Mouse (Mus musculus) hindbrain, embryonic 15.5 days (tissue): Measurements from ENCODE around the gene Cep164. TPM values are rescaled to one million over a fixed set of nuclear protein-coding genes. Genes with fewer than 3 reads are reported as not detected.
"Not testable (repeated sequence)": the region's sequence is repeated elsewhere in the genome, so short reads cannot be mapped to it uniquely, and the experiment has no call there.

Experiments
- ATAC-seq: fragments of 200-750 bp; cut with Nextera tagmentation; 2 replicates; pipeline ENCODE4 v1.8.0; 2017; ENCODE audit warnings: low read depth, moderate number of reproducible peaks, moderate TSS enrichment; ENCODE audit not compliant: low FRiP score
- H3K27ac ChIP-seq: fragments of 300-500 bp; sonication (generic); replicated peaks from 2 replicates; pipeline ENCODE4 v1.5.1; 2015; ENCODE audit warnings: mild to moderate bottlenecking, inconsistent platforms
- H3K27me3 ChIP-seq: fragments of 300-500 bp; sonication (generic); 2 replicates; pipeline ENCODE4 v1.6.1; 2015; ENCODE audit warnings: control low read depth, inconsistent platforms
- H3K36me3 ChIP-seq: fragments of 300-500 bp; sonication (generic); 2 replicates; pipeline ENCODE4 v1.6.1; 2015; ENCODE audit warnings: control low read depth, inconsistent platforms
- H3K4me1 ChIP-seq: fragments of 300-500 bp; sonication (generic); replicated peaks from 2 replicates; pipeline ENCODE4 v1.6.1; 2015; ENCODE audit warnings: control low read depth, inconsistent platforms
- H3K4me2 ChIP-seq: fragments of 300-500 bp; sonication (generic); 2 replicates; pipeline ENCODE4 v1.6.1; 2015; ENCODE audit warnings: moderate library complexity, mild to moderate bottlenecking, inconsistent platforms
- H3K4me3 ChIP-seq: fragments of 300-500 bp; sonication (generic); 2 replicates; pipeline ENCODE4 v1.5.1; 2015; ENCODE audit warnings: mild to moderate bottlenecking, inconsistent platforms
- H3K9ac ChIP-seq: fragments of 300-500 bp; sonication (generic); 2 replicates; pipeline ENCODE4 v1.6.1; 2015; ENCODE audit warnings: inconsistent platforms
- H3K9me3 ChIP-seq: fragments of 300-500 bp; sonication (generic); 2 replicates; pipeline ENCODE4 v1.6.1; 2016; ENCODE audit warnings: control low read depth, inconsistent platforms
- WGBS: fragments of 180-500 bp; shearing (Covaris S2); methylation state at CpG from one replicate; pipeline ENCODE4 v1.1.7; 2015; 5-methylcytosine and 5-hydroxymethylcytosine counted together
- polyA plus RNA-seq: library from polyadenylated mRNA; unstranded; fragments of >200 nt; fragmentation: Nextera tagmentation; extraction: Ambion mirVana; gene quantifications from 2 replicates; pipeline ENCODE4 v1.2.1, GENCODE M21; 2015

Gene Cep164
- polyA plus RNA-seq, 1 experiment from 2014 or later, result 14.9 TPM

- H3K9me3 ChIP-seq, H3K4me2 ChIP-seq, H3K27me3 ChIP-seq, H3K27ac ChIP-seq, H3K9ac ChIP-seq, H3K4me1 ChIP-seq, H3K4me3 ChIP-seq, ATAC-seq: not testable (repeated sequence)
- peaks cover 53% of the 10 kb centered on the region for H3K36me3 ChIP-seq
- 80% methylated on average over 3 of the region's 3 CpGs for WGBS
These were observed 52.3 kb downstream of the Cep164 start for GRCm38 (mm10) chr9:45776176-45776575.

DNA sequence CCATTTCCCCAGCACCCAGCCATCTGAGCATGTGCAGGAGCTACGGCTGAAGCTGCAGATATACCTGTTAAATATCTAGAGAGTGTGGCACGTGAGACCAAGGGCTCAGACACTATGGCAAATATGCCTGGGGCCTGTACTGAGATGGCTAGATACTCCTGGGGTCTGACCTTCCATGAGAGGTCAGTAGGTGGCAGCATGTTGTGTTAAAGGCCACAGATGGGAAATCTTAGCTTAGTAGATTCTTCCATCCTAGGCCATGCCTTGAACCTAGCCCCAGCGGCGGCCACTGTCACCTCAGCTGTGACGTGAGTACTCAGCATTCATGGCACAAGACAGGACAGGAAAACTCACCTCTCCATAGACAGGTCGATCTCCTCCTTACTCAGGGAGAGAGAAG, 54.4 kb downstream of the Cep164 start:
- H3K4me3 ChIP-seq, result no peak overlapping the region
- no peaks in the 10 kb centered on the region for H3K4me1 ChIP-seq
- H3K9me3 ChIP-seq, result no peaks in the 10 kb centered on the region
- H3K4me2 ChIP-seq, result no peak overlapping the region
- peaks cover 59% of the 10 kb centered on the region for H3K36me3 ChIP-seq
- no peaks in the 10 kb centered on the region for H3K27me3 ChIP-seq
- H3K27ac ChIP-seq, result no peak overlapping the region
- no peak overlapping the region for H3K9ac ChIP-seq
- WGBS, result 87% methylated on average over 6 of the region's 6 CpGs
- no peak for ATAC-seq

- Histone ChIP-seq H3K36me3 (peaks cover 29% of the 10 kb centered on the region), H3K27ac (no peak overlapping the region), H3K9me3 (no peaks in the 10 kb centered on the region), H3K9ac (no peak overlapping the region), H3K4me3 (no peak overlapping the region), H3K4me2 (no peak overlapping the region), H3K27me3 (no peaks in the 10 kb centered on the region), H3K4me1 (0 out of 2 replicates have a peak, but pooled peaks cover 3% of the 10 kb centered on the region)
- WGBS, result 91% methylated on average over 5 of the region's 5 CpGs
- ATAC-seq, result no peak
These were observed 58.9 kb downstream of the Cep164 start for GRCm38 (mm10) chr9:45769596-45769995.

- Histone ChIP-seq H3K4me3 (no peak overlapping the region), H3K9me3 (no peaks in the 10 kb centered on the region), H3K27me3 (no peaks in the 10 kb centered on the region), H3K27ac (no peak overlapping the region), H3K4me2 (no peak overlapping the region), H3K36me3 (peaks cover 19% of the 10 kb centered on the region), H3K9ac (no peak overlapping the region), H3K4me1 (0 out of 2 replicates have a peak, but pooled peaks cover 3% of the 10 kb centered on the region)
- WGBS, result 89% methylated on average over 18 of the region's 18 CpGs
- ATAC-seq, result no peak
These were observed 60.1 kb downstream of the Cep164 start for GRCm38 (mm10) chr9:45768421-45768820.

DNA sequence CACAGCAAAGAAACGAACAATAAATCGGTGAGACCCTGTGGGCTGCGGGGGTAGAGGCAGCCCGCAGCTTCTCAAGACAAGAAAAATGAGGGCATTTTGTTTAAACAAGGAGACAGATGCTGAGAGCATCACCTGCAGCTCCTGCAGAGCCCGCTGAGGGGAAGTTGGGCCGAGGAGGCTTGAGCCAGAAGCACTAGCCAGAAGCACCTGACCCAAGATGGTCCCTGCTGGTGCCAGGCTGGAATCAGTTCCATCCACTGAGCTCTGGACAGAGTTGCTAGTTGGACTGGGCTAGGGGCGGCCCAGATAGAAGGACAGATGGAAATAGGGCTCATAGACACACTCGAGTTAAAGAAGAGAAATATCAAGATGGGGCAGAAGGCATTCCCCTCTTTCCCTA, 61.3 kb downstream of the Cep164 start:
- Histone ChIP-seq H3K36me3 (peaks cover 13% of the 10 kb centered on the region), H3K4me2 (no peak overlapping the region), H3K9me3 (no peaks in the 10 kb centered on the region), H3K4me3 (no peak overlapping the region), H3K27me3 (no peaks in the 10 kb centered on the region), H3K4me1 (0 out of 2 replicates have a peak, but pooled peaks cover 3% of the 10 kb centered on the region), H3K27ac (0 out of 2 replicates have a peak overlapping the region, but pooled peaks have one; percentile 16), H3K9ac (no peak overlapping the region)
- no peak for ATAC-seq
- 74% methylated on average over 8 of the region's 8 CpGs for WGBS

- Histone ChIP-seq H3K4me3 (no peak overlapping the region), H3K36me3 (peaks cover 7% of the 10 kb centered on the region), H3K9me3 (no peaks in the 10 kb centered on the region), H3K9ac (no peak overlapping the region), H3K27ac (no peak overlapping the region), H3K4me1 (0 out of 2 replicates have a peak, but pooled peaks cover 3% of the 10 kb centered on the region), H3K4me2 (no peak overlapping the region), H3K27me3 (no peaks in the 10 kb centered on the region)
- WGBS, result 85% methylated on average over 6 of the region's 6 CpGs
- ATAC-seq, result no peak
These were observed 62.3 kb downstream of the Cep164 start for GRCm38 (mm10) chr9:45766195-45766594.

GRCm38 (mm10) chr9:45754452-45755091, 73.9 kb downstream of the Cep164 start:
- ATAC-seq, result peak; percentile 63; the same call in 1 of the 2 replicates

GRCm38 (mm10) chr9:45749917-45750316, 78.6 kb downstream of the Cep164 start:
- ATAC-seq, result no peak

More at GRCm38 (mm10) chr9:45754452-45755091, 73.9 kb downstream of the Cep164 start:
- Histone ChIP-seq H3K4me2 (no peak overlapping the region), H3K9me3 (no peaks in the 10 kb centered on the region), H3K4me1 (no peaks in the 10 kb centered on the region), H3K27me3 (no peaks in the 10 kb centered on the region), H3K27ac (no peak overlapping the region), H3K4me3 (no peak overlapping the region), H3K9ac (no peak overlapping the region), H3K36me3 (0 out of 2 replicates have a peak, but pooled peaks cover 4% of the 10 kb centered on the region)
- WGBS, result 41% methylated on average over 8 of the region's 8 CpGs

GRCm38 (mm10) chr9:45745451-45745850, 83.0 kb downstream of the Cep164 start:
- ATAC-seq, result no peak
- WGBS, result 42% methylated on average over 7 of the region's 7 CpGs
- Histone ChIP-seq H3K4me2 (no peak overlapping the region), H3K27ac (no peak overlapping the region), H3K4me3 (no peak overlapping the region), H3K4me1 (peaks cover 7% of the 10 kb centered on the region), H3K9ac (no peak overlapping the region), H3K36me3 (peaks cover 12% of the 10 kb centered on the region; the same call in 1 of the 2 replicates), H3K9me3 (no peaks in the 10 kb centered on the region), H3K27me3 (no peaks in the 10 kb centered on the region)

More at GRCm38 (mm10) chr9:45749917-45750316, 78.6 kb downstream of the Cep164 start:
- H3K4me3 ChIP-seq, result no peak overlapping the region
- no peak overlapping the region for H3K27ac ChIP-seq
- WGBS, result 84% methylated on average over 4 of the region's 4 CpGs
- no peak overlapping the region for H3K9ac ChIP-seq
- H3K36me3 ChIP-seq, result peaks cover 12% of the 10 kb centered on the region; the same call in 1 of the 2 replicates
- H3K4me2 ChIP-seq, result no peak overlapping the region
- no peaks in the 10 kb centered on the region for H3K27me3 ChIP-seq
- H3K4me1 ChIP-seq, result peaks cover 3% of the 10 kb centered on the region; the same call in 1 of the 2 replicates
- no peaks in the 10 kb centered on the region for H3K9me3 ChIP-seq

DNA sequence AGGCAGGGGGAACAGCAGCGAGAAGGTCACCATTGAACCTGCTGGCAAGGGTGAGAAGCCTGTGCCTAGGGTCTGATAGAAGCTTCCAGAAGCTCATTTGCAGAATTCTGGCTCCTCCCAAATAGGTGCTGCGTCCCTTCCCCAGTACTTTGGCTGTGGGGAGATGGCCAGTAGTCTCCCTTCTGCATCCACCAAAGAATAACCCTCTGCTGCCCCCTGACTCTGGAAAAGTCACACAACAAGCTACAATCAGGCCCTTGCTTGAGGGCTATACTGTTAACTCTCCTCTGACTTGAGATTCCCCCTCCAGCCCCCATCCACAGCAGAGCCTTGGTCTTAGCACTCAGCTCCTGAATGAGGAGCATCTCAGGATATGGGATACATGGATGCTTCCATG, 87.9 kb downstream of the Cep164 start:
- no peak overlapping the region for H3K4me3 ChIP-seq
- peak overlapping the region; percentile 66 for H3K27ac ChIP-seq
- H3K27me3 ChIP-seq, result no peaks in the 10 kb centered on the region
- peaks cover 25% of the 10 kb centered on the region for H3K4me1 ChIP-seq
- no peaks in the 10 kb centered on the region for H3K9me3 ChIP-seq
- WGBS, result 60% methylated on average over 2 of the region's 2 CpGs
- no peak overlapping the region for H3K9ac ChIP-seq
- H3K4me2 ChIP-seq, result no peak overlapping the region
- no peaks in the 10 kb centered on the region for H3K36me3 ChIP-seq
- ATAC-seq, result peak; percentile 45; the same call in 1 of the 2 replicates

- H3K27ac ChIP-seq, result peak overlapping the region; percentile 76
- H3K27me3 ChIP-seq, result no peaks in the 10 kb centered on the region
- H3K4me2 ChIP-seq, result no peak overlapping the region
- H3K9ac ChIP-seq, result no peak overlapping the region
- no peaks in the 10 kb centered on the region for H3K36me3 ChIP-seq
- peak; percentile 49; the same call in 1 of the 2 replicates for ATAC-seq
- no peak overlapping the region for H3K4me3 ChIP-seq
- H3K4me1 ChIP-seq, result peaks cover 23% of the 10 kb centered on the region
- H3K9me3 ChIP-seq, result no peaks in the 10 kb centered on the region
- WGBS, result 58% methylated on average over 17 of the region's 17 CpGs
These were observed 88.5 kb downstream of the Cep164 start for GRCm38 (mm10) chr9:45739702-45740583.
